Mouse (Mus musculus): ENCODE results near the gene Sh3bgrl2.

Gene Sh3bgrl2

GRCm38 (mm10) chr9:83560670-83561069 lies 12.5 kb downstream of the Sh3bgrl2 start:
- WGBS: 93% methylated on average over 4 of the region's 4 CpGs

GRCm38 (mm10) chr9:83562889-83563288 lies 14.8 kb downstream of the Sh3bgrl2 start:
- 98% methylated on average over 7 of the region's 7 CpGs for WGBS

GRCm38 (mm10) chr9:83563808-83564549 lies 15.9 kb downstream of the Sh3bgrl2 start:
- 73% methylated on average over 16 of the region's 16 CpGs for WGBS

- WGBS: 68% methylated on average over 13 of the region's 13 CpGs
Measured at GRCm38 (mm10) chr9:83564934-83565652, 17.0 kb downstream of the Sh3bgrl2 start.

- 79% methylated on average over 6 of the region's 6 CpGs for WGBS
Measured at GRCm38 (mm10) chr9:83566141-83566540, 18.0 kb downstream of the Sh3bgrl2 start.

GRCm38 (mm10) chr9:83568125-83568524 lies 20.0 kb downstream of the Sh3bgrl2 start:
- 95% methylated on average over 5 of the region's 5 CpGs for WGBS

GRCm38 (mm10) chr9:83568937-83569336 lies 20.8 kb downstream of the Sh3bgrl2 start:
- 68% methylated on average over 3 of the region's 3 CpGs for WGBS

- WGBS: 80% methylated on average over 7 of the region's 7 CpGs
Measured at GRCm38 (mm10) chr9:83569898-83570297, 21.8 kb downstream of the Sh3bgrl2 start.

GRCm38 (mm10) chr9:83571315-83571714 lies 23.2 kb downstream of the Sh3bgrl2 start:
- WGBS: 83% methylated on average over 3 of the region's 3 CpGs

- WGBS: 94% methylated on average over 2 of the region's 2 CpGs
Measured at GRCm38 (mm10) chr9:83572326-83572725, 24.2 kb downstream of the Sh3bgrl2 start.

GRCm38 (mm10) chr9:83572870-83573269 lies 24.7 kb downstream of the Sh3bgrl2 start:
- WGBS: 59% methylated on average over 2 of the region's 2 CpGs

GRCm38 (mm10) chr9:83573588-83573987 lies 25.5 kb downstream of the Sh3bgrl2 start:
- WGBS: 65% methylated on average over 2 of the region's 2 CpGs

GRCm38 (mm10) chr9:83575403-83575802 lies 27.3 kb downstream of the Sh3bgrl2 start:
- 94% methylated on average over 4 of the region's 4 CpGs for WGBS

GRCm38 (mm10) chr9:83576018-83576688 lies 28.0 kb downstream of the Sh3bgrl2 start:
- 63% methylated on average over 7 of the region's 7 CpGs for WGBS

- 44% methylated on average over 3 of the region's 3 CpGs for WGBS
Measured at GRCm38 (mm10) chr9:83576689-83577057, 28.5 kb downstream of the Sh3bgrl2 start.

GRCm38 (mm10) chr9:83577260-83577659 lies 29.1 kb downstream of the Sh3bgrl2 start:
- 94% methylated on average over 7 of the region's 7 CpGs for WGBS

GRCm38 (mm10) chr9:83579049-83579448 lies 30.9 kb downstream of the Sh3bgrl2 start:
- WGBS: 92% methylated on average over 4 of the region's 4 CpGs

- 87% methylated on average over 7 of the region's 7 CpGs for WGBS
Measured at GRCm38 (mm10) chr9:83582748-83583147, 34.6 kb downstream of the Sh3bgrl2 start.

- WGBS: 56% methylated on average over 17 of the region's 17 CpGs
Measured at GRCm38 (mm10) chr9:83586316-83587050, 38.4 kb downstream of the Sh3bgrl2 start.

GRCm38 (mm10) chr9:83587116-83587515 lies 39.0 kb downstream of the Sh3bgrl2 start:
- WGBS: 81% methylated on average over 9 of the region's 9 CpGs

GRCm38 (mm10) chr9:83589063-83589462 lies 40.9 kb downstream of the Sh3bgrl2 start:
- 93% methylated on average over 2 of the region's 2 CpGs for WGBS

Data from cerebral cortex, adult 2 months (tissue).